Mouse (Mus musculus) gonadal fat pad, adult 2 months (tissue): Measurements from ENCODE around the gene Cfap54. TPM values are rescaled to one million over a fixed set of nuclear protein-coding genes. Genes with fewer than 3 reads are reported as not detected.

ENCODE experiments used
- DNase-seq: peaks from one replicate; pipeline ENCODE4 v3.0.0-alpha.2; 2012; ENCODE audit warnings: low read depth
- polyA plus RNA-seq: library from polyadenylated mRNA; depleted of rRNA; stranded (reverse); fragments of >200 nt; gene quantifications from 2 replicates; pipeline ENCODE4 v1.2.3, GENCODE M21; 2012; rRNA removed

The Cfap54 gene
- 2.9 and 5.9 TPM in 2 replicates for polyA plus RNA-seq

GRCm38 (mm10) chr10:93081133-93081779 is at the start of gene Cfap54:
Gene Cfap54, minus strand, starts transcription at chr10:93081618.
- DNase-seq: no peak

DNA sequence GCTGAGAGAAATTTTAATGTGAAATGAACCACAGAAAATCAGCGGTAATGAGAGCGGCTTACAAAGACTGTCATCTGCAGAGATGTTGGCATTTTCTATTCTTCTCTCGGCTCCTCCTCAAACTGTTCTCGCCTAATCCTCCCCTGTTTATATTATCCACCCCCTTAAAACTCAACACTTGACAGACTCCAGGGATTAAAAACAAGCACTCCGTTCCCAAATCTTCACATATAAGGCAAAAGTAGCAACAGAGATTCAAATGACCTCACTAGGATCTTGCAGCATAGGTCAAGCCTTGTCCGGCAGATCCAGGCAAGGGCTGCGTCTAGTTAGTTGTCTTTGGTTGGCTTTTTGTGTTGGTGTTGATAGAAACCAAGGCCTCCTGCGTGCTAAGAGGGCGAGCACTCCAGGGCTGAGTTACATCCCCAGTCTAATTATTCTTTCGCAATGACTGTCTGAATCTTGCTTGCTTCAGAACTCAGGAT is 49.1 kb upstream of the Cfap54 start:
- DNase-seq: no peak

- no peak for DNase-seq
These were observed 48.6 kb upstream of the Cfap54 start for GRCm38 (mm10) chr10:93129904-93130455.

DNA sequence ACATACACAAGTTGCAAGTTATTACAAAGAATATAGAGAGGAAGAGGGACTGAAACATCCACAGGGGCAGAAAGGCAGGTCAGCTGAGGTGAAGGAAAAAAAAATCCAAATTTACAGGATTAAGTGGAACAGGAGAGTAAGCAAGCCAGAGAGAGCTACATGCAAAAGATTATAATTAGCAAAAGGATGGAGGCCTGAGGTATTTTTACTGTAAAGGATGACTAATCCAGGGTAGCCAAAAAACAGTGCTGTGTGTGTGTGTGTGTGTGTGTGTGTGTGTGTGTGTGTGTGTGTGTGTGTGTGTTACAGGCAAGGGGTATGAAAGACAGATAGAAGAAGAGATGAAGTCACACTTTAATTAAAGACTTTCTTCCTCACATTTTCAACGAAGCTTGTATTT is 47.9 kb upstream of the Cfap54 start:
- DNase-seq: no peak

GRCm38 (mm10) chr10:93128566-93128965 is 47.1 kb upstream of the Cfap54 start:
- no peak for DNase-seq

GRCm38 (mm10) chr10:93126025-93126424 is 44.6 kb upstream of the Cfap54 start:
- DNase-seq: no peak

DNA sequence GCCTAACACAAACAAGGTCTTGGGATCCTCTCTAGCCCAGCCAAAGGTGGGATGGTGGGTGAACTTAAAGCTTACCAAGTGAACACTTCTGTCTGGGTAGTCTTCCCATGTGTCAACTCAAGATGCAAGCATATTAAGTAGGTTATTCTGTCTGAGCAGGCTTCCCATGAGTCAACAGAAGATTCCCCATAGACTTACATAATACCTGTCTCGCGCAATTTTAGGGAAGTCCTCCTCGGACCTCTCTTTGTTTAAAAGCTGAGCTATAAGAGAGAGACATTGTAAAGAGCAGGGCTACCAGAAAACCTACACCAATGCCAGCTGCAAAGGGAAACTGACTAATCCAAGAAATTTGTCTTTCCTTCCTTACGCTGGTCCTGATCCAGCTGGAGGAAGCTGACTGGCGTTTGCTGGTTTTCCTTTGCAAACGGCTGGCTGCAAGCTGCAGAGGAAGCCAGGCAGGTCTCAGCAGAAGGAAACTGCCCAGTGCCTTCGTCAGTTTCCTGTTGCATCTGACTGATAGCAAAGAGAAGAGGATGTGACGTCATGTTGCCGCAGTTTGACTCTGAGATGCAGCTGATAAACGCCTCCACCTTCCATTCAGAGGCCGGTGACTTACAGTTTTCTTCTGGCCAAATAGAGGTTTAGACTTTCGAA is 42.7 kb upstream of the Cfap54 start:
- no peak for DNase-seq

- no peak for DNase-seq
These were observed 41.9 kb upstream of the Cfap54 start for GRCm38 (mm10) chr10:93123310-93123709.

- no peak for DNase-seq
These were observed 41.2 kb upstream of the Cfap54 start for GRCm38 (mm10) chr10:93122399-93123184.

DNA sequence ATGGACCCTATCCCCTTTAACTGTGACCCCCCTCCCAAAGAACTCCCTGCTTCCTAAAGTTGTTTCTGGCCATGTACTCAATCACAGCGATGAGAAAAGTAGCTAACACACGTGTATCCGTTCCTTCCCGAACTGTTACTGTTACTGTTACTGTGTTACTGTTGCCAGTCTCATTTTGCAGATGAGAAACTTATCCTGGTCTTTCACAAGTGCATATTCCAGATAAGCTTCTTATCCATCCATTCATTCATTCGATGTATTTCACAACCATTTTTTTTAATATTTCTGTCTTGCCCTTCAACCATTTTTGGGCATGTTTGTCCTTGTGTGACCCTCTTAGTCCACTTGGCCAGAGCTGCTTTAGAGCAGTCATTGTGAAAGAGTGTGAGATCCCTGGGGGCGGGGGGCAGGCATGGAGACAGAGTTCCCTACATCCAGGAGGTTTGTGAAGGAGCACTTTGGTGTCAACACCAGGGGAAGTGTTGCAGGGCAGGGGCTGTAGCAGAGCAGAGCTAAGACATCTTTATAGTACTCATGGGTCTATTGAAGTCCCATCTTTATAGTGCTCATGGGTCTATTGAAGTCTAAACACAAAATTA is 39.9 kb upstream of the Cfap54 start:
- no peak for DNase-seq

- no peak for DNase-seq
These were observed 38.4 kb upstream of the Cfap54 start for GRCm38 (mm10) chr10:93119809-93120208.

- peak; percentile 72 for DNase-seq
These were observed 35.2 kb upstream of the Cfap54 start for GRCm38 (mm10) chr10:93116636-93117035.

- DNase-seq: no peak
These were observed 34.3 kb upstream of the Cfap54 start for GRCm38 (mm10) chr10:93115743-93116142.

- no peak for DNase-seq
These were observed 33.4 kb upstream of the Cfap54 start for GRCm38 (mm10) chr10:93114782-93115181.

GRCm38 (mm10) chr10:93113968-93114367 is 32.5 kb upstream of the Cfap54 start:
- DNase-seq: peak; percentile 71

- no peak for DNase-seq
These were observed 30.6 kb upstream of the Cfap54 start for GRCm38 (mm10) chr10:93112021-93112420.

DNA sequence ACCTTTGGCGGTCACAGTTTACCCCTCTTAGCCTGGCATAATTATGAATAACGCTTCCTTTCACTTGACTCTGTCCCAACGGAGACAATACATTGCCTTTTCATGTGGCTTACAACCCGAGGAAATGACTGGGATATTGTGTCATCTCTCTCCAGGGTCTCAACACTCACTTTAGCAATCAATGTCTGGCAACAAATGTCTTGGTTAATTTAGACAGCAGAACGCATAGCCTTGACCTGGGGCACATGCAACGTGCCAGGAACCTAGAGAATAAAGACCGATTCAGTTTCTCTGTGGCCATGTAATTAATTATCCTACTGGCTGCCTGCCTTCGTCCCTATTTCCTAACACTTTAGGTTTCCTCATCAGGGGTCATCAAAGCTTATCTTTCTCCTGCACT is 30.0 kb upstream of the Cfap54 start:
- peak; percentile 77 for DNase-seq

DNA sequence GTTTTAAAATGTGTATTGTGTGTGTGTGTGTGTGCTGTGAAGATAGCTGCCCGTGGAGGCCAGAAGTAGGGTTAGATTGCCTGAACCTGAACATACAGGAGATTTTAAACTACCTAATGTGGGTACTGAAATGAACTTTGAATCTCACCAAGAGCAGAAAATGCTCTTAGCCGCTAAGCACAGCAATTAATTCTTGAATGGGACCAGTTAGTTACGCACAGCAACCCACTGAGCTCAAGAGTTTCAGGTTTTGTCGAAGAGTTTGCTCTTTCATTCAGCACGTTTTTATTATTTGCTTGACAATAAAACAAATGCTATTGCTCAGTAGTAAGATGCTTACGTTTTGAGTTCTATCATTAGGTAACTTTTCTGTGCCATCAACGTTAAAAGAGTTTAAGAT is 23.9 kb upstream of the Cfap54 start:
- DNase-seq: no peak

DNA sequence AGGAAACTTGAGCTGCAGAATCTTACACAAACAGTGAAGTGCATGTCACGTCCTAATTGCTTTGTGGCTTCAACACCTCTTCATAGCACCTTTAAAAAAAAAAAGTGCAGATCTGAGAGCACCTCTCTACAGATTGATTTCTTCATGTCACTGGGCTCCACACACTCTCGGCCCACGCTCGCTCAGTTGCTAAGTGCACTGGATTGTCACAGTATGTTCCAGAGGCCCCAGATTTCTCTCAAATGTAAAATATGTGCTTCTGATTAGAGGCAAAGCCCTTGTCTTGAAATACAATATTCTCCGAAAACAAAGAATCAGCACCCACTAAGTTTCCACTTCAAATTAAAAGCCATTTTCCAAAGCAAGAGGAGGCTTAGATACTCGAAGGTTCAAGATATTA is 22.9 kb upstream of the Cfap54 start:
- DNase-seq: no peak

DNA sequence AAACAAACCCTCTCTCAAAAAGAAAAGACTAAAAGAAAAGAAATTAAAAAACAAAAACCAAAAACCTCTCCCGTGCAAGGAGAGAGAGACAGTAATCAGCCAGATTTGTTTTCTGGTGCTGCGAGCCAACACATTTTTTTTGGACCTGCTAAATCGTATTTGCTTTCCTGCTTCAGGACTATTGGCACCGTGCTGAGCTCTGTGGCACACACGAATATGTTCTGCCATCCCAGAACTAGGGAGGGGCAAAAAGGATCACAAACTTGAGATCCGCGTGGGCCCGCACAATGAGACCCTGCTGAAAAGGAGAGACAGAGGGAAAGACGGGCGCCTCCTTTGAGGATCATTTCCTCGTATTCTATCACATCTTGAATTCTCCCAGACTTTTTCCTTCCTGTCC is 22.3 kb upstream of the Cfap54 start:
- DNase-seq: no peak

GRCm38 (mm10) chr10:93102321-93102720 is 20.9 kb upstream of the Cfap54 start:
- DNase-seq: no peak

DNA sequence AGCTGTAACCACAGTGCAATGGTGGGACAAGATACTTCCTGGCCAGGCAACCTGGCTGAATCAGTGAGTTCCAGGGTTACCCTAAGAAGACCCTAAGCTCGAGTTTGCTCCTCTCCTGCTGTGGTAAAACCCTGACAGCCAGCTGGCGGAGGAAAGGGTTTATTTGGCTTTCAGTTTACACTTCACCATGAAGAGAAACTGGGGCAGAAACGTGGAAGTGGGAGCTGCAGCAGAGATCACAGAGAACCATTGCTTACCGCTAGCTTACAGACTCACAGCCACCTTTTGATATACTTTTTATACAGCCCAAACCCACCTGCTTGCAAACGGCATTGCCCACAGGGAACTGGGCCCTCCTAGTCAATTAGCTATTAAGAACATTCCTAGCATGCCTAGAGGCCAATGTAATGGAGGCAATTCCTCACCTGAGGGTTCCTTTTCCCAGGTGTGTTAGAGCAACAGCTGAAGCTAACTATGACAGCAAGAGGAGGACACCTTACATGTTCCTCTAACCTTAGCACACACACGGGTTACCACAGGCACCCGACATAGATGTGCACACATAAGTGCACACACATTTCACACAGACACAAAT is 16.9 kb upstream of the Cfap54 start:
- DNase-seq: no peak
